Mouse (Mus musculus): Measurements from ENCODE around the gene Raf1. TPM values are rescaled to one million over a fixed set of nuclear protein-coding genes. Genes with fewer than 3 reads are reported as not detected.

Gene Raf1
- polyA plus RNA-seq, 1 experiment, result 70.3 TPM

DNA sequence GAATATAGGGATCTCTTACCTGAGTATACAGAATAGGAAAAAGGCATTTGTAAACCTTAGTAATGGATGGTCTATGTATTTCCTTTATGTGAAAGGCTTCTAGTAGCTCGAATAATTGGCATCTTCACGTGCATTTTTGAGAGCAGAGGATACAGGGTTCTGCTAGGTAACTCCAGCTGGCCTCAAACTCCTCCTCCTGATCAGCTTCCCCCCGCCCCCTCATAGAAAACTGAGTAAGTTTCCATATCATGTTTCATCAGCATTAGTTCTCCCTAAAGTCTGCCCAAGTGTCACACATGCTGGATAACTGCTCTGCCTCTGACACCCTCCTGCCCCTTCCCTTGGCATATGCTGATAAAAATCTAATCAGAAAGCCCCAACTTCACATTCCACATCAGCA lies 95.6 kb downstream of the Raf1 start:
- Histone ChIP-seq H3K4me3 (ENCODE audit: insufficient read depth, low read depth, low read length) (no peak overlapping the region), H3K4me1 (ENCODE audit: control insufficient read depth, insufficient read depth, insufficient read length, low read length) (no peaks in the 10 kb centered on the region), H3K27ac (replicated peaks; ENCODE audit: low read depth, low read length) (no peak overlapping the region)

DNA sequence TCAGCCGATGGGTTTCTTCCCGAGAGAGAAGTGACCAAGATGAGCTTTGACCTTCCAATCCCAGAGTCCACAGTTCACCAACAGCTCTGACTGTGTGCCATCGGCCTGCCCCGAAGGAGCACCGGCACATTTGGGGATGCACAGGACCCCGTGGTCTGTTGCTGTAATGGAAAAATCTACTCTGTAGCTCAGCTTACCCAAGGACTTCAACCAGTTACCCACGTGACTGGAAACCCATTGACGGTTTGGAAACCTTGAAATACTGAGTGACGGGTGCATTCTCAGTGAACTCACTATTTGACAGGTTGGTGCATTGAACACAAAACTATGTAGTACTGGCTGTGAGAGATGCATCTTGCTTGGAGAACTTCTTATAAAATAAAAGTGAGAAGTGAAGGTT lies 98.5 kb downstream of the Raf1 start:
- H3K4me1 ChIP-seq (ENCODE audit: control insufficient read depth, insufficient read depth, insufficient read length, low read length), result no peaks in the 10 kb centered on the region
- H3K4me3 ChIP-seq (ENCODE audit: insufficient read depth, low read depth, low read length), result no peak overlapping the region
- H3K27ac ChIP-seq (replicated peaks; ENCODE audit: low read depth, low read length), result no peak overlapping the region

DNA sequence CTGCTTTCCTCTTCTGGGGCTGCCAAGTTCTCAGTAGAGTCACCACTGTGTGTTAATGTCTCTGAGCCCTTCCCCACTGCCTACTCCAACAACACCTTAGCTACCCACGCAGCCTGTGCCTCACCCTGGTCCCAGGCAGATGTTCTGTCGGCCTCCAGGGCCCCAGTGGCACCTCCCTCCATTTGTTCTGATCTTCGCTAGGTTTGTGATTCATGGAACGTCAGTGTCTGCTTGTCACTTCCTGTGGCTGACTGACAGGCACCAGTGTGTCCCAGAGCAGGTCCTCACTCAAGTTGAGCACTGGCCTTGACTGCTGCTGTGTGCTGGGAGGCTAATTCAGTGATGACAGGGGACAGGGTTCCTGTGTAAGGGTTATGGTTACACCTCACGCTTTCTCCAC lies 99.0 kb downstream of the Raf1 start:
- no peaks in the 10 kb centered on the region for H3K4me1 ChIP-seq (ENCODE audit: control insufficient read depth, insufficient read depth, insufficient read length, low read length)
- H3K4me3 ChIP-seq (ENCODE audit: insufficient read depth, low read depth, low read length), result no peak overlapping the region
- no peak overlapping the region for H3K27ac ChIP-seq (replicated peaks; ENCODE audit: low read depth, low read length)

DNA sequence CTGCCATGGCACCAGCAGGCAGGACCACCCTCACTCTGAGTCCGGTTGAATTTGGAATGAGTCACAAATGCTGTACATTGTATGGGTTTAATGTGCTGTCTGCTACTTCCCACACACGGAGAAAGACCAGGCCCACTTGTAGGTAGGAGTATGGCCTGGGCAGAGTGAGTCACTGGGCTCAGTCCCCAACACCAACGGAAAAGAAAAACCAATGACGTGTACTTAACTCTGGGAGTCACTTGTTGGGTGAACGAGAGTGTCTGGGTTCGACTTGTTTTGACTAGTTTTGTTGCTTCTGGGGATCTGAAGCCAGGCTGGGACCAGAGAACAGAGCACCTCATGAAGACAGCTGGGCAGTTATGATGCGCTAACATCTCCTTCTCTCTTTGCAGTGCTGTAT lies 102.3 kb downstream of the Raf1 start:
- H3K4me3 ChIP-seq (ENCODE audit: insufficient read depth, low read depth, low read length), result no peak overlapping the region
- no peak overlapping the region for H3K27ac ChIP-seq (replicated peaks; ENCODE audit: low read depth, low read length)
- H3K4me1 ChIP-seq (ENCODE audit: control insufficient read depth, insufficient read depth, insufficient read length, low read length), result no peaks in the 10 kb centered on the region

Other genes starting within 250 kb of the Raf1 start
- gene Tsen2, start 132.0 kb downstream of the Raf1 start, polyA plus RNA-seq (2012; ENCODE audit: insufficient read depth, insufficient read length, missing spikeins), result 9.7 and 10.0 TPM in 2 replicates
- not detected in 2 replicates for gene Mkrn2os, start 84.1 kb downstream of the Raf1 start, polyA plus RNA-seq (2012; ENCODE audit: insufficient read depth, insufficient read length, missing spikeins)
- gene Mkrn2, start 74.7 kb downstream of the Raf1 start, polyA plus RNA-seq (2012; ENCODE audit: insufficient read depth, insufficient read length, missing spikeins), result 20.5 and 34.1 TPM in 2 replicates
- not detected in 2 replicates for gene Tmem40, start 85.8 kb upstream of the Raf1 start, polyA plus RNA-seq (2012; ENCODE audit: insufficient read depth, insufficient read length, missing spikeins)
- gene Cand2, start 97.9 kb upstream of the Raf1 start, polyA plus RNA-seq (2012; ENCODE audit: insufficient read depth, insufficient read length, missing spikeins), result 0.44 and 0.46 TPM in 2 replicates
- gene Rpl32, start 132.1 kb upstream of the Raf1 start, polyA plus RNA-seq (2012; ENCODE audit: insufficient read depth, insufficient read length, missing spikeins), result 1,120 and 1,124 TPM in 2 replicates
- 0.46 TPM in 1 of 2 replicates, not detected in the other for gene Efcab12, start 161.8 kb upstream of the Raf1 start, polyA plus RNA-seq (2012; ENCODE audit: insufficient read depth, insufficient read length, missing spikeins)
- 0.48 and 1.0 TPM in 2 replicates for gene Mbd4, start 176.7 kb upstream of the Raf1 start, polyA plus RNA-seq (2012; ENCODE audit: insufficient read depth, insufficient read length, missing spikeins)
- gene Ift122, start 176.8 kb upstream of the Raf1 start, polyA plus RNA-seq (2012; ENCODE audit: insufficient read depth, insufficient read length, missing spikeins), result 2.0 and 3.7 TPM in 2 replicates

Measured in brown adipose tissue, adult 24 weeks (tissue).